Mouse (Mus musculus) brain, embryonic 14.5 days (tissue): ENCODE measurements around the gene Adarb2. TPM values are rescaled to one million over a fixed set of nuclear protein-coding genes. Genes with fewer than 3 reads are reported as not detected.

Source experiments
- DNase-seq: peaks from one replicate; pipeline ENCODE4 v3.0.0-alpha.2; 2011; ENCODE audit warnings: low read depth
- CTCF ChIP-seq: fragments of 200-500 bp; IDR thresholded peaks from 2 replicates; pipeline ENCODE4 v1.5.1; 2012; ENCODE audit warnings: inconsistent platforms, mild to moderate bottlenecking, moderate library complexity, borderline replicate concordance; ENCODE audit not compliant: insufficient read depth, insufficient read length; ENCODE audit errors: extremely low read depth
- POLR2A ChIP-seq: fragments of 200-500 bp; IDR thresholded peaks from 2 replicates; pipeline ENCODE4 v1.6.1; 2012; ENCODE audit warnings: mild to moderate bottlenecking, inconsistent platforms, borderline replicate concordance; ENCODE audit not compliant: poor library complexity, insufficient read depth, insufficient read length, severe bottlenecking; ENCODE audit errors: extremely low read depth
- polyA plus RNA-seq: library from polyadenylated mRNA; depleted of rRNA; stranded (reverse); fragments of >200 nt; gene quantifications from 2 replicates; pipeline ENCODE4 v1.2.3, GENCODE M21; 2012

Adarb2 gene
- polyA plus RNA-seq, 1 experiment = 18.8 TPM

- peak; percentile 59 for DNase-seq
- TF ChIP-seq CTCF = peak; percentile 25; the same call in 1 of the 2 replicates
- no peak for TF ChIP-seq POLR2A
These were observed 419.6 kb downstream of the Adarb2 start for GRCm38 (mm10) chr13:8622263-8622662.

DNA sequence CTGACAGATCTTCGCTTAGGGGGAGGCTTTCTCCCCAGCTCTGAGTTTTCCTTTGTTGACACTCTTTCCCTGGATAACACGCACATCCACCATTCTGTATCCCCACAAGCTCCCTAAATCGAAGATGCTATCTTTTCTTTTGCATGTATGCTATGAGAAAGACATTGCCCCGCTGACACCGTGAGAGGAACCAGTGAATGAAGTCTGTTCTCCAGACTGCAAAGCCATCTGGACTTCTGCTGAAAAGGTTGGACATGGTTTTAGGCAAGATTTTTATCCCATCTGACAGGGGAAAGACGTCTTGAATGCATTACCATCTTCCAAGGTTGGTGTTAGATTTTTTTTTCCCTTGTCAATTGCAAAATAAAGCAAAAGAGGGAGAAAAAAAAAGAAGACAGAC is 426.9 kb downstream of the Adarb2 start:
- TF ChIP-seq POLR2A = no peak
- no peak for TF ChIP-seq CTCF
- DNase-seq = no peak

- TF ChIP-seq CTCF = no peak
- no peak for TF ChIP-seq POLR2A
- no peak for DNase-seq
These were observed 429.0 kb downstream of the Adarb2 start for GRCm38 (mm10) chr13:8631618-8632017.

GRCm38 (mm10) chr13:8632072-8632471 is 429.4 kb downstream of the Adarb2 start:
- no peak for TF ChIP-seq POLR2A
- TF ChIP-seq CTCF = no peak
- DNase-seq = no peak

GRCm38 (mm10) chr13:8633385-8634337 is 431.0 kb downstream of the Adarb2 start:
- DNase-seq = no peak
- TF ChIP-seq CTCF (no peak), POLR2A (no peak)

DNA sequence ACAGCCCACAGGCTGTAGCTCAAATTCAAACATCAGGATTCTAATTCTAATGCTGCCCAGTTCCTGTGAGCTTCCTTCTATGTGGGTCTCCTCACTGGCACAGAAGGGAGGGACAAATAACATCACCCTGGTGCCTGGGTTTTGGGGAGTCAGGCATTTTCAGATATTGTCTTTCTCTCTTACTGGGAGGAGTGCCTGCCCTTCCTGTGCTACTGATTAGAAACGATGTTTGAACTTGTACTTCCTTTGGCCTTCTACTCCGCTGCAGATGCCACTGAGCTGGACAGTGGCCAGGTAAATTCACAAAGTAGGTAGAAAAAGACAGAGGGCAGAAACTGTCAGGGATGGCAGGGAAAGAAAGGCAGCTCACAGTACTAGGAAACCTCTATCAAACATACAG is 439.4 kb downstream of the Adarb2 start:
- TF ChIP-seq POLR2A = no peak
- no peak for TF ChIP-seq CTCF
- DNase-seq = no peak

GRCm38 (mm10) chr13:8643920-8644319 is 441.3 kb downstream of the Adarb2 start:
- TF ChIP-seq CTCF = no peak
- TF ChIP-seq POLR2A = no peak
- DNase-seq = no peak

- TF ChIP-seq CTCF (no peak), POLR2A (no peak)
- DNase-seq = no peak
These were observed 442.4 kb downstream of the Adarb2 start for GRCm38 (mm10) chr13:8644805-8645679.

DNA sequence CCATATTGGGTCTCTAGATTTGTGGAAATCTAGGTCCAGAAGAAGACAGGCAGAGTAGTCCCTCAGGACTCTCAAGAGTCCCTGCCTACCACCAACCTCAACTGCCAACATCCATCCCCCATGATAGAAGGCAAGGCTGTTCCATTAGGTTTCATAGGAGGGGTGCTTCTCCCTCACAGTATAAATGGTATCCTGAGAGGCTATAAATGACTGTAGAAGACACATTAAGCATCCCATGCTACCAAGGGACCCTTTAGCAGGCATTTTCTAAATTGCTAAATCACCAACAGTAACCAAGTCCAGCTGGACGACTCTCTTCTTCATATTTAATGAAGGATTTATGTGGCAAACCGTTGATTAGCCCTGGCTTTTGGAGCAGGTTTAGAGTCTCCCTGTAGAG is 446.6 kb downstream of the Adarb2 start:
- no peak for TF ChIP-seq POLR2A
- DNase-seq = no peak

DNA sequence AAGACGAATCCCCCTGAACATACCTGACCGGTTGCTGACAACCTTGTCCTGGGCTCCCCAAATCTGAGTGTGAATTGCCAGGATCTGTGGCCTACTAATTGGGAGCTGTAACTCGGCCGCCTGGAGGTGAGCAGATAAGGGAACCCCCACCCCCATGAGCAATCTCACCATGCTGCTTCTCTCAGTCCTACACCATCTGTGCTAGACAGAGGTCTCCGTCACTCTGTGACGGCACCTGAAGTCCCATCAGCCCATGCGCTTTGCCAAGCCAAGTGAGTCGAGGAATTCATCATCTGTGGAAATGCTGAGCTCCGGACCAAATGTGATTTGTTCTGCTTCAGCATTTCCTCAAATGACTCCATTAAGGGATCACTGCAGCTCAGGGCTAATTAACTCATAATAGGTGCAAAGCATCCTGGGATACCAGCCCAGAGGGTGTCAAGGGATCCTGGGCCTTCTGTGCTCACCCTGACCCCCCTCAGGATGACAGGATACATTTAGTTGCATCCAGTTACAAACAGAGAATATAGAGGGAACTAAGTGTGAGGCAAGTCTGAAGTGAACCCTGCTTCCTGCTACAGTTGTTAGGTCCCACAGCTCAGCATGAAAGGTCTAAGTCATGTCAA is 462.1 kb downstream of the Adarb2 start:
- peak; percentile 39 for DNase-seq
- TF ChIP-seq POLR2A = no peak

DNA sequence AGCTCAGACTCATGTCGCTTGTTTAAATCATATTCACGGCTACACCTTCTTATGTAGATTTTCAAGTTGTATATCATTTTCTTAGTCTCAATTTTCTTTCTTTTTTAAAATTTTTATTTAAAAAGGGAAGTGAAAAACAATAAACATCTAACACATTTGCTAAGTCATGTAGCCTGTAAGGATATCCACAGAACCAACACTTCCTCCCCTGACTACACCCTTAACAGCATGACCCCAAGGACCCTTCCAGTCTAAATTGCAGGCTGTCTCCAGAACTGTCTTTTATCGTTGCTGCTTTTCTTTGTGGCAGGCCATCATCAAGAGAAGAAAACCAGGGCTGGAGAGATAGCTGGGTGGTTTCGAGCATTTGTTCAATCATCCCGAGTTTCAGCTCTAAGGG is 474.5 kb downstream of the Adarb2 start:
- TF ChIP-seq CTCF (no peak), POLR2A (no peak)
- DNase-seq = no peak

DNA sequence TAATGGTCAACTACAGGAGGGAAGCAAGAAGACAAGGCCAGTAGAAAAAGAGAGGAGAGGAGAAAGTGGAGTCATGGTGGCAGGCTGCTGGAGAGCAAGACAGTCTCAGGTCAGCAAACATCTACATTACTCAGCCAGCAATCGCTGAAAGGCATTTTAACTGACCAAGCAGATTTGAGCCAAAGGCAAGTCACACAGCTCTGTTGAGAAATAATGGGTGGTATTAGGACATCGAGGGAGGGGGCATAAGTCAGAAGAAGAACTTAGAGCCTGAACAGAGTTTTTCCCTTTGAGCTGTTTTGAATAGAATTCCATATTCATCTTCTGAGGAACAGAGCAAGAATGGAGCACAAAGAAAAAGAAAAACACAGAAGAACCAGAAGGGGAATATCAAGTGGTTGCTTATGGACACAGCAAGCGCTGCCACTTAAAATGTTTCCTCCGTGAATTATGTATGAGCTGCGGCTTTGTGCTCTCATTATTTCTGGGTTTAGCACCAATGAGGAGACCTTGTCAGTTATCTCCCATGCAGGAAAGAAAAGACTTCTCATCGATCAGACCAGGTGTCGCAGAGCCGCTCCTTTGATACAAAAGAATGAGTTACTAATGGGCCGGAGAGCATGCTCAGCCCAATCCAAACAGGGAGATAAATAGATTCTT is 477.9 kb downstream of the Adarb2 start:
- TF ChIP-seq CTCF = no peak
- TF ChIP-seq POLR2A = no peak
- DNase-seq = peak; percentile 84
